9 mouse cellular contexts compared by ENCODE assay signal in the genomic region with DNA sequence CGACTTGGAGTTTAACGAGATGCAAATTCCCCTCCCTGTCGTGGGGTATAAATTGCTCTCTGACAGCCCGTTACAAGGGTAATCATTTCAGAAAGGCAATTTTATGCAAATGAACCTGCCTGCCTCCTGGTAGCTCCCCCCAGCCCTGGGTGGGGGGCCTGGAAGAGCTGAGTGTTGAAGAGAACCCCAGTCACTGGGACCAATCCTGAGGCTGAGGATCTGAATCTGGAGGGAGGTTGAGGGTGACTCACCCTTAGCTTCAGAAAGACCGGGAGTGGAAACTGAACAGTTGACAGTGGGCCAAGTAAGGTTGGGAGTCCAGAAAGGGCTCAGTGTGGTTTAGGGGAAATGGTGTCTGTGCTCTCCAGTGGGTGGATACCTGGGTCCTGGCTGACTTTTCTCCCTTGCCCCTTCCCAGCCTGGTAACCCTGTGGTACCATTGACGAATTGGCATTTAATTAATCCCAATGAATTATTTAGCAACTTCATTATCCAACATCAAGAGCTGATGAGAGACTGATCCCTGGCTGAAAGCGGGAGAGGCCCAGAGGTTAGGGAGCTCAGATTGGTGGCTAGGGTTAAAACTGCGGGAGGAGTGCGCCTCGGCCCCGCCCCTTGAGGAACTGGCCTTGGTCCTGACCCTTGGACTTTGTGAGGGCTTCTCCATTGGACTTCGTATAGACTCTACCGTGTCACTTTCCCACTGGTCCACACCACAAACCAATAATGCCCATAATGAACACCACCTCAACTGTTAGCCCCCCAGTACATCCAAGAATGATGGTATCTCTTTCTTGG. TPM values are rescaled to one million over a fixed set of nuclear protein-coding genes. Genes with fewer than 3 reads are reported as not detected.
DNase-seq lines count a peak whose midpoint lies in the region; ATAC-seq and TF ChIP-seq lines count a peak whose summit lies in the region.
"Had no signal": no experiment of that assay in that cellular context is flagged by ENCODE, and none has a peak within 500 bp of the region (broad histone marks: within the 10 kb centered on the region; RNA-seq: fewer than 3 reads in every experiment).

No protein-coding gene starts in this region.

- no peak for TF ChIP-seq EP300 in lung, postnatal 0 days (IDR thresholded peaks at IDR 0.05)

- WGBS in hindbrain, embryonic 15.5 days = 17% methylated on average over 13 of the region's 13 CpGs
- WGBS in lung, postnatal 0 days = 23% methylated on average over 13 of the region's 13 CpGs

- H3K9me3 ChIP-seq in hindbrain, embryonic 15.5 days = no peaks in the 10 kb centered on the region
- H3K9me3 ChIP-seq in lung, postnatal 0 days (ENCODE audit: low read length) = no peaks in the 10 kb centered on the region
- H3K9me3 ChIP-seq: heart, embryonic 15.5 days had no signal

- H3K4me1 ChIP-seq in hindbrain, embryonic 15.5 days (replicated peaks) = peaks cover 96% of the 10 kb centered on the region
- no peaks in the 10 kb centered on the region for H3K4me1 ChIP-seq in lung, postnatal 0 days (ENCODE audit: insufficient read depth, low read depth, low read length)

- H3K4me3 ChIP-seq in hindbrain, embryonic 15.5 days = no peak overlapping the region
- H3K4me3 ChIP-seq in lung, postnatal 0 days (ENCODE audit: low read depth, low read length) = no peak overlapping the region

- no peaks in the 10 kb centered on the region for H3K36me3 ChIP-seq in hindbrain, embryonic 15.5 days
- H3K36me3 ChIP-seq in lung, postnatal 0 days (ENCODE audit: insufficient read depth, low read length) = no peaks in the 10 kb centered on the region
- H3K36me3 ChIP-seq: heart, embryonic 15.5 days had no signal

- no peak overlapping the region for H3K27ac ChIP-seq in hindbrain, embryonic 15.5 days (replicated peaks)
- no peak overlapping the region for H3K27ac ChIP-seq in lung, postnatal 0 days (ENCODE audit: low read length)
- H3K27ac ChIP-seq: heart, embryonic 15.5 days had no signal

- no peak for ATAC-seq in CD4-positive, CD25-positive, alpha-beta regulatory T cell, adult 4 months
- no peak for ATAC-seq in hindbrain, embryonic 15.5 days (ENCODE audit: low FRiP score, low read depth)
- ATAC-seq in lung, postnatal 0 days = peak; percentile 36; the same call in 1 of the 2 replicates
- no peak; the same call in 1 of the 2 replicates for ATAC-seq in monocyte, adult 5-6 weeks (replicated peaks; ENCODE audit: insufficient number of reproducible peaks, low FRiP score, low TSS enrichment, poor library complexity, severe bottlenecking)

- peak overlapping the region; percentile 55; the same call in 1 of the 2 replicates for H3K4me2 ChIP-seq in hindbrain, embryonic 15.5 days
- H3K4me2 ChIP-seq in lung, postnatal 0 days (replicated peaks; ENCODE audit: low read depth, low read length) = no peak overlapping the region

- TF ChIP-seq CTCF in lung, postnatal 0 days (IDR thresholded peaks at IDR 0.05) = no peak

- no peak overlapping the region for H3K9ac ChIP-seq in hindbrain, embryonic 15.5 days
- no peak overlapping the region for H3K9ac ChIP-seq in lung, postnatal 0 days (replicated peaks; ENCODE audit: low read depth)
- H3K9ac ChIP-seq: heart, embryonic 15.5 days had no signal

- 0 out of 2 replicates have a peak, but pooled peaks cover 7% of the 10 kb centered on the region for H3K27me3 ChIP-seq in hindbrain, embryonic 15.5 days
- H3K27me3 ChIP-seq in lung, postnatal 0 days (replicated peaks; ENCODE audit: insufficient read depth, low read length) = peaks cover 54% of the 10 kb centered on the region

- DNase-seq in CD4-positive, CD25-positive, alpha-beta regulatory T cell, adult 2 months (ENCODE audit: low read depth, low spot score) = peak; percentile 59
- peak; percentile 54 for DNase-seq in 3134 (ENCODE audit: extremely low read depth, insufficient read length, low spot score)
- peak; percentile 57 to 74 for DNase-seq in cerebellum, postnatal 25 days
- peak; percentile 59 for DNase-seq in lung, postnatal 0 days (ENCODE audit: low spot score)
- peak; percentile 33 for DNase-seq in thymus, postnatal 25 days

RNA-seq across cellular contexts. Expression of a gene that starts 8.4 kb away (rescaled TPM):
- polyA plus RNA-seq in CD4-positive, CD25-positive, alpha-beta regulatory T cell, adult 4 months (2017; shearing (Covaris generic)) = not detected
- polyA plus RNA-seq in hindbrain, embryonic 15.5 days (2015; fragmentation: Nextera tagmentation; extraction: Ambion mirVana) = 44.3 and 46.6 TPM in 2 replicates
- polyA plus RNA-seq in lung, postnatal 0 days (2015; fragmentation: Nextera tagmentation; extraction: Ambion mirVana) = 3.8 and 4.7 TPM in 2 replicates
- not detected in 3 replicates for total RNA-seq in monocyte, adult 5-6 weeks (2017)

RNA-seq across cellular contexts. Expression of a gene that starts 27.8 kb away (rescaled TPM):
- polyA plus RNA-seq in CD4-positive, CD25-positive, alpha-beta regulatory T cell, adult 4 months (2017; shearing (Covaris generic)) = 100 to 1,000 TPM in 1 of 2 experiments, 10 to 100 TPM in 1; 80.3 to 117 TPM
- polyA plus RNA-seq in hindbrain, embryonic 15.5 days (2015; fragmentation: Nextera tagmentation; extraction: Ambion mirVana) = 140 and 148 TPM in 2 replicates
- polyA plus RNA-seq in lung, postnatal 0 days (2015; fragmentation: Nextera tagmentation; extraction: Ambion mirVana) = 99.2 and 128 TPM in 2 replicates
- total RNA-seq in monocyte, adult 5-6 weeks (2017) = 260 to 384 TPM (median 349 TPM) in 3 replicates

RNA-seq across cellular contexts. Expression of a gene that starts 42.7 kb away (rescaled TPM):
- 10 to 100 TPM in 1 of 2 experiments, 1 to 10 TPM in 1; 2.0 to 14.2 TPM for polyA plus RNA-seq in CD4-positive, CD25-positive, alpha-beta regulatory T cell, adult 4 months (2017; shearing (Covaris generic))
- polyA plus RNA-seq in hindbrain, embryonic 15.5 days (2015; fragmentation: Nextera tagmentation; extraction: Ambion mirVana) = 7.0 and 7.6 TPM in 2 replicates
- 20.5 and 32.1 TPM in 2 replicates for polyA plus RNA-seq in lung, postnatal 0 days (2015; fragmentation: Nextera tagmentation; extraction: Ambion mirVana)
- 4.5 to 17.7 TPM (median 7.7 TPM) in 3 replicates for total RNA-seq in monocyte, adult 5-6 weeks (2017)
